Mouse (Mus musculus): ENCODE results near the gene 1700020N01Rik. TPM values are rescaled to one million over a fixed set of nuclear protein-coding genes. Genes with fewer than 3 reads are reported as not detected.

The 1700020N01Rik gene
- polyA plus RNA-seq, 1 experiment from 2014 or later, result not detected

DNA sequence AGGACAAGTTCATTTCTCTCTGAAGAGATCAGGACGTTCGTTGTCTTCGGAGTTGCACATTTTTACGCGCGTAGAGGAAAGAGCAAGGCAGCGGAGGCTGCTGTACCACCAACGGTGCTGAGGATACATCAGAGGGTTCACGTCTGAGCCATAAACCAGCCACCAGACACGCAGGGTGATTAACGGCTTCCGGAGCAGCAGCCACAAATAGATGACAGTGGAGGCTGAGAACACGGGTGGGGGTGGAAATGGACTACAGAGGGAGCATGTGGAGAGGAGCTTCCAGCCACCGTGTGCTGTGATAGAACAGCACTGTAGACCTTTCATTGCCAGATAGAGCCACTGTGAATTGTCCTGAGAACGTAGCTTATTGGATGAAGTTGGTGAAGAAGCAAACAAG is 33.2 kb upstream of the 1700020N01Rik start:
- WGBS, result 61% methylated on average over 15 of the region's 15 CpGs
- Histone ChIP-seq H3K4me3 (ENCODE audit: low read depth, low read length) (no peak overlapping the region), H3K27ac (ENCODE audit: low read length) (no peak overlapping the region), H3K36me3 (ENCODE audit: control insufficient read depth, insufficient read depth, low read length) (no peaks in the 10 kb centered on the region), H3K4me2 (replicated peaks; ENCODE audit: low read depth, low read length) (no peak overlapping the region), H3K4me1 (ENCODE audit: control insufficient read depth, insufficient read depth, low read length) (no peaks in the 10 kb centered on the region), H3K27me3 (ENCODE audit: control insufficient read depth, insufficient read depth, low read length) (no peaks in the 10 kb centered on the region), H3K9ac (replicated peaks; ENCODE audit: low read depth, low read length) (no peak overlapping the region), H3K9me3 (ENCODE audit: control insufficient read depth, low read depth, low read length) (no peaks in the 10 kb centered on the region)
- ATAC-seq (ENCODE audit: insufficient number of reproducible peaks, insufficient read depth, low FRiP score, low read depth), result no peak

GRCm38 (mm10) chr10:21561181-21561580 is 31.8 kb upstream of the 1700020N01Rik start:
- Histone ChIP-seq H3K9ac (replicated peaks; ENCODE audit: low read depth, low read length) (no peak overlapping the region), H3K4me2 (replicated peaks; ENCODE audit: low read depth, low read length) (no peak overlapping the region), H3K36me3 (ENCODE audit: control insufficient read depth, insufficient read depth, low read length) (no peaks in the 10 kb centered on the region), H3K4me1 (ENCODE audit: control insufficient read depth, insufficient read depth, low read length) (no peaks in the 10 kb centered on the region), H3K9me3 (ENCODE audit: control insufficient read depth, low read depth, low read length) (no peaks in the 10 kb centered on the region), H3K4me3 (ENCODE audit: low read depth, low read length) (no peak overlapping the region), H3K27ac (ENCODE audit: low read length) (no peak overlapping the region), H3K27me3 (ENCODE audit: control insufficient read depth, insufficient read depth, low read length) (no peaks in the 10 kb centered on the region)
- ATAC-seq (ENCODE audit: insufficient number of reproducible peaks, insufficient read depth, low FRiP score, low read depth), result no peak
- 68% methylated on average over 1 of the region's 1 CpGs for WGBS

- Histone ChIP-seq H3K4me1 (ENCODE audit: control insufficient read depth, insufficient read depth, low read length) (no peaks in the 10 kb centered on the region), H3K9ac (replicated peaks; ENCODE audit: low read depth, low read length) (no peak overlapping the region), H3K27ac (ENCODE audit: low read length) (no peak overlapping the region), H3K27me3 (ENCODE audit: control insufficient read depth, insufficient read depth, low read length) (no peaks in the 10 kb centered on the region), H3K4me3 (ENCODE audit: low read depth, low read length) (no peak overlapping the region), H3K9me3 (ENCODE audit: control insufficient read depth, low read depth, low read length) (no peaks in the 10 kb centered on the region), H3K4me2 (replicated peaks; ENCODE audit: low read depth, low read length) (no peak overlapping the region), H3K36me3 (ENCODE audit: control insufficient read depth, insufficient read depth, low read length) (no peaks in the 10 kb centered on the region)
- ATAC-seq (ENCODE audit: insufficient number of reproducible peaks, insufficient read depth, low FRiP score, low read depth), result no peak
- WGBS, result 92% methylated on average over 2 of the region's 2 CpGs
These were observed 29.5 kb upstream of the 1700020N01Rik start for GRCm38 (mm10) chr10:21563446-21563845.

DNA sequence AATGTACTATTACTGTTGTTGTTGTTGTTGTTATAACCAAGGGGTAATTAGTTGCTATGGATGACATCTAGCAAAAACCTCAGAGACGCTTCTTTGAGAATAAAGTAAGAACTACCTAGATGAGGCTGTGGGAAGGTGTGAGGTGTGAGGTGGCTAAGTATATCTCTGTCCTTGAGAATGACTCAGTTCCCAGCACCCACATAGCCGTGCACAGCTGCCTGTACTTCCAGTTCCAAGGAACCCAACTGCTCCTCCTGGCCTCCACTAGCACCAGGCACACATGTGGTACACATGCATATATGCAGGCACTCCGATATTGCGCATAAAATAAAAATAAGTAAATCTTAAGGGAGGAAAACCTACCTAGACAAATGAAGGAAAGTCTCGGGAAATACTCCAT is 28.8 kb upstream of the 1700020N01Rik start:
- Histone ChIP-seq H3K36me3 (ENCODE audit: control insufficient read depth, insufficient read depth, low read length) (no peaks in the 10 kb centered on the region), H3K27ac (ENCODE audit: low read length) (no peak overlapping the region), H3K27me3 (ENCODE audit: control insufficient read depth, insufficient read depth, low read length) (no peaks in the 10 kb centered on the region), H3K9me3 (ENCODE audit: control insufficient read depth, low read depth, low read length) (no peaks in the 10 kb centered on the region), H3K9ac (replicated peaks; ENCODE audit: low read depth, low read length) (no peak overlapping the region), H3K4me2 (replicated peaks; ENCODE audit: low read depth, low read length) (no peak overlapping the region), H3K4me3 (ENCODE audit: low read depth, low read length) (no peak overlapping the region), H3K4me1 (ENCODE audit: control insufficient read depth, insufficient read depth, low read length) (no peaks in the 10 kb centered on the region)
- ATAC-seq (ENCODE audit: insufficient number of reproducible peaks, insufficient read depth, low FRiP score, low read depth), result no peak
- WGBS, result 90% methylated on average over 5 of the region's 5 CpGs

DNA sequence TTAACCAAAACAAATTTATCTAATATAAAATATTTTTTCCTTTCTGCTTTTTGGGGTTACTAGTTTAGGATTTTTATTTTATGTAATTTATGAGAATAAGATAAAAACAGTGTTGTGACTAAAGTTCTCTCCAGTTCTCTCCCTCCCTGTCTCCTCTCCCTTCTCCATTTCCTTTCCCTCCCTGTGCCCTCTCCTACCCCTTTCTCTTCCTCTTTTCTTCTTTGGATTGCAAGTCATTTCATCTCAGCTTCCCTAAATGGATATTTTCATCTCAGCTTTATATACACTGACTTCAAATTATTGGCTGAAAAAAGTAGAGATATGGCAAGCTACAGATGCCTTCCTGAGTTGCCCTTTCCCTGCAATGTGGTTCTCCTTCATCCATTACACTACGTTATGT is 26.9 kb upstream of the 1700020N01Rik start:
- Histone ChIP-seq H3K9ac (replicated peaks; ENCODE audit: low read depth, low read length) (no peak overlapping the region), H3K9me3 (ENCODE audit: control insufficient read depth, low read depth, low read length) (no peaks in the 10 kb centered on the region), H3K27ac (ENCODE audit: low read length) (no peak overlapping the region), H3K4me2 (replicated peaks; ENCODE audit: low read depth, low read length) (no peak overlapping the region), H3K4me3 (ENCODE audit: low read depth, low read length) (no peak overlapping the region), H3K4me1 (ENCODE audit: control insufficient read depth, insufficient read depth, low read length) (no peaks in the 10 kb centered on the region), H3K27me3 (ENCODE audit: control insufficient read depth, insufficient read depth, low read length) (no peaks in the 10 kb centered on the region), H3K36me3 (ENCODE audit: control insufficient read depth, insufficient read depth, low read length) (no peaks in the 10 kb centered on the region)
- no peak for ATAC-seq (ENCODE audit: insufficient number of reproducible peaks, insufficient read depth, low FRiP score, low read depth)
- 98% methylated on average over 1 of the region's 1 CpGs for WGBS

GRCm38 (mm10) chr10:21571615-21572014 is 21.3 kb upstream of the 1700020N01Rik start:
- no peak for ATAC-seq (ENCODE audit: insufficient number of reproducible peaks, insufficient read depth, low FRiP score, low read depth)
- H3K9me3 ChIP-seq (ENCODE audit: control insufficient read depth, low read depth, low read length), result no peaks in the 10 kb centered on the region

GRCm38 (mm10) chr10:21573713-21574112 is 19.2 kb upstream of the 1700020N01Rik start:
- ATAC-seq (ENCODE audit: insufficient number of reproducible peaks, insufficient read depth, low FRiP score, low read depth), result no peak
- no peak overlapping the region for H3K9ac ChIP-seq (replicated peaks; ENCODE audit: low read depth, low read length)
- H3K36me3 ChIP-seq (ENCODE audit: control insufficient read depth, insufficient read depth, low read length), result no peaks in the 10 kb centered on the region
- H3K27me3 ChIP-seq (ENCODE audit: control insufficient read depth, insufficient read depth, low read length), result no peaks in the 10 kb centered on the region
- no peak overlapping the region for H3K4me3 ChIP-seq (ENCODE audit: low read depth, low read length)
- no peak overlapping the region for H3K27ac ChIP-seq (ENCODE audit: low read length)
- 77% methylated on average over 4 of the region's 4 CpGs for WGBS
- H3K4me1 ChIP-seq (ENCODE audit: control insufficient read depth, insufficient read depth, low read length), result no peaks in the 10 kb centered on the region
- H3K9me3 ChIP-seq (ENCODE audit: control insufficient read depth, low read depth, low read length), result no peaks in the 10 kb centered on the region
- H3K4me2 ChIP-seq (replicated peaks; ENCODE audit: low read depth, low read length), result no peak overlapping the region

More at GRCm38 (mm10) chr10:21571615-21572014, 21.3 kb upstream of the 1700020N01Rik start:
- H3K4me3 ChIP-seq (ENCODE audit: low read depth, low read length), result no peak overlapping the region
- H3K27me3 ChIP-seq (ENCODE audit: control insufficient read depth, insufficient read depth, low read length), result no peaks in the 10 kb centered on the region
- no peaks in the 10 kb centered on the region for H3K4me1 ChIP-seq (ENCODE audit: control insufficient read depth, insufficient read depth, low read length)
- no peak overlapping the region for H3K27ac ChIP-seq (ENCODE audit: low read length)
- WGBS, result 82% methylated on average over 4 of the region's 4 CpGs
- no peak overlapping the region for H3K9ac ChIP-seq (replicated peaks; ENCODE audit: low read depth, low read length)
- H3K36me3 ChIP-seq (ENCODE audit: control insufficient read depth, insufficient read depth, low read length), result no peaks in the 10 kb centered on the region
- no peak overlapping the region for H3K4me2 ChIP-seq (replicated peaks; ENCODE audit: low read depth, low read length)

DNA sequence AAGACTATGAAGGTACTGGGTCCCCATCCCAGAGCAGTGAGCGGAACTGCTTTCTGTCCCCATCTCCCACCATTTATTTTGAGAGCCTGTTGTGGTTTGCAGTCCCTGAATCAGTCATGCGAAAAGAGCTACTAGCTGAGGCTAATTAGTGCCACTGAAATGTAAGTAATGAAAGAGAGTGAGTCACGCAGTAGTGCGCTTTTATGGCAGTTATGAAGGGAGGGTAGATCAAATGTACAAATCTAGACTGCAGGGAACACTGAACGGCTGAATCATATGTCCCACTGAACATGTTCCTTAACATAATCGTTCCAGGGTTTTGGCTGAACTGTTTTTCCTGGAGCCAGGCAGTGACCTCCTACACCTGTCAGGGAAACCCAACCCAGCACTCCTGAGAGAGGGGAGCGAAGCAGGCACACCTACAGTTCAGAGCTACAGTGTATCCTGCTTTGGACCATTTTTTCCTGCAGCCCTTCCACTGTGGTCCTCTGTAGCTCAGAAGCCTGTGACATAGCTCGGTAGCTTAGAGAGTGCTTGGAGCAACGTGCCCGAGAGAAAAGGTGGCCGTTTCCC is 17.1 kb upstream of the 1700020N01Rik start:
- no peaks in the 10 kb centered on the region for H3K9me3 ChIP-seq (ENCODE audit: control insufficient read depth, low read depth, low read length)
- ATAC-seq (ENCODE audit: insufficient number of reproducible peaks, insufficient read depth, low FRiP score, low read depth), result no peak
- WGBS, result 91% methylated on average over 11 of the region's 11 CpGs
- no peaks in the 10 kb centered on the region for H3K36me3 ChIP-seq (ENCODE audit: control insufficient read depth, insufficient read depth, low read length)
- no peaks in the 10 kb centered on the region for H3K4me1 ChIP-seq (ENCODE audit: control insufficient read depth, insufficient read depth, low read length)
- H3K9ac ChIP-seq (replicated peaks; ENCODE audit: low read depth, low read length), result no peak overlapping the region
- H3K4me2 ChIP-seq (replicated peaks; ENCODE audit: low read depth, low read length), result no peak overlapping the region
- no peak overlapping the region for H3K27ac ChIP-seq (ENCODE audit: low read length)
- H3K4me3 ChIP-seq (ENCODE audit: low read depth, low read length), result no peak overlapping the region
- no peaks in the 10 kb centered on the region for H3K27me3 ChIP-seq (ENCODE audit: control insufficient read depth, insufficient read depth, low read length)

GRCm38 (mm10) chr10:21577798-21578197 is 15.1 kb upstream of the 1700020N01Rik start:
- Histone ChIP-seq H3K36me3 (ENCODE audit: control insufficient read depth, insufficient read depth, low read length) (no peaks in the 10 kb centered on the region), H3K27ac (ENCODE audit: low read length) (no peak overlapping the region), H3K4me1 (ENCODE audit: control insufficient read depth, insufficient read depth, low read length) (no peaks in the 10 kb centered on the region), H3K27me3 (ENCODE audit: control insufficient read depth, insufficient read depth, low read length) (no peaks in the 10 kb centered on the region), H3K4me2 (replicated peaks; ENCODE audit: low read depth, low read length) (no peak overlapping the region), H3K9me3 (ENCODE audit: control insufficient read depth, low read depth, low read length) (no peaks in the 10 kb centered on the region), H3K4me3 (ENCODE audit: low read depth, low read length) (no peak overlapping the region), H3K9ac (replicated peaks; ENCODE audit: low read depth, low read length) (no peak overlapping the region)
- ATAC-seq (ENCODE audit: insufficient number of reproducible peaks, insufficient read depth, low FRiP score, low read depth), result no peak
- 82% methylated on average over 6 of the region's 6 CpGs for WGBS

Measured in stomach, embryonic 14.5 days (tissue).